Mouse (Mus musculus) frontal cortex, postnatal 14 days (tissue): ENCODE results near the gene Olfr1347.
"Not testable (repeated sequence)": the region's sequence is repeated elsewhere in the genome, so short reads cannot be mapped to it uniquely, and the experiment has no call there.

Source experiments
- DNase-seq, 2 experiments: peaks; one replicate each; pipeline ENCODE4 v3.0.0; 2022; ENCODE audit warnings: low spot score in 2 of 2

Olfr1347 gene

DNA sequence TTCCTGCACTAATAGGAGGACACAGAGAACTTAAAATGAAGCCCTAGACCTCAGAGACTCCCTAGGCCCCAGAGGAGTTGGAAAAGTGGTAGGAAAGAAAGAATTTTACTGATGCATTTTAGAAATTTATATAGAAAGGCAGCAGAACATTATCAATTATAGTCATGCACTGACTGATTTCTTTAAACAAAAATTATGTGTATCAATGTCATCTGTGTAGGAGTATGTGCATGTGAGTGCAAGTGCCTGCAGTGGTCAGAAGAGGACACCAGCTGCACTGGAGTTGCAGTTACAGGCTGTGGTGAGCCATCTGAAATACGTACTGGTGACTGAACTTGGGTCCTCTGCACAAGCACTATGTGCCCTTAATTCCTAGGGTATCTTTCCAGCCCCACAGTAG lies at the start of gene Olfr1347:
Gene Olfr1347, minus strand, starts transcription at position 101 of the 400 bp plus-strand sequence.
- DNase-seq = no peak

DNA sequence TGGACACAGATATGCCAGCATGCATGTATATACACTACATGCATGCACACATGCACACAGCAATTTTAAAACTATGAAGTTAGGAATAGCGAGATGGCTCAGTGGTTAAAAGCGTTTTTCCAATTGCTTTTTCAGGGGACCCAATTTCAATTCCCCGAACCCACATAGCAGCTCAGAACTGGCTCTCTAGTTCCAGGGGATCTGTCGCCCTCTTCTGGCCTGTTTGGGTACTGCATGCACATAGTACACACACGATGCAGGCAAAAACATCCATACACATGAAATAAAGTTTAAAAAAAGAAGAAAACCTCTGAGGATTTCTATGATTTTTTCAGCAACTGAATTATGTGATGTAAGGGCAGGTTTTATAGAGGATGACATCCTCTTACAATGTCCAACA lies 26.6 kb upstream of the Olfr1347 start:
- DNase-seq = no peak

- DNase-seq = no peak
Observed at GRCm38 (mm10) chr7:6525001-6525400, 25.4 kb upstream of the Olfr1347 start.

DNA sequence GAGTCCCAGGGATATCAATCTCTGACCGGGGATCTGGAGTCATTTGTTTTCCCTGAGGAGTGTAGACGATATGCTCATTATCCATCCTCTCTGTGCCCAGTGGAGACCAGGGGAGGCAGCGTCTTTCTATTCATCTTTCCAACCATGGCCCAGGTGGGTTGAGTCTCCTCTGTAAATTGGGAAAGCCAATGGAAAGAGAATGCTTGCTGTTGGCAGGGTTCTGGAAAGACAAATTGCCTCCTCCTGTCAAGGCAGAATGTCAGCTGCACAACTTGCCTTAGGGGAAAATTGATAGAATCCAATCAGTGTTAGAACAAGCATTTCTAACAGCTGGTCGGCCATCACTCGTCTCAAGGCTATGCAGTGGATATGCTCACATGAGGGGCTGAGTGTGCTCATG lies 23.3 kb upstream of the Olfr1347 start, which contains the start of gene Olfr1349:
Gene Olfr1349, minus strand, starts transcription at position 101 of the 400 bp plus-strand sequence.
- no peak for DNase-seq

GRCm38 (mm10) chr7:6521666-6522065 lies 22.1 kb upstream of the Olfr1347 start:
- DNase-seq = no peak

DNA sequence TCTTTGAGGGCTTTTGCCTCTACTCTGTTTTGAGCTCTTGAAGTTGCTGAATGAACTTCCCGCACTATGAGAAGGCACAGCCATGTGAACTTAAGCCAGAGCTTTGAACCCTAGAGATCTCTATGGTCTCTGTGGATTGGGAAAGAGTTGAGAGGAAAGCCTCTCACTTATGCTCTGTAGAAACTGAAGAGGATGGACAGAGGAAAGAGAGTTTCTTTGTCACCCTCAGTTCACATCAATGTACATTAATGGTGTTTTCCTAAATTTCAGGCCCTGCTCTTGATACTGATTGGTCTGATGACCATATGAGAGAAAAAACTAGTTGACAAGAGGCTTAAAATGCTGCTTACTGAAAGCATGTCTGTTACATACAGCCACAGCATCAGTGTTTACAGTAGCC lies 9.1 kb upstream of the Olfr1347 start, which contains the start of gene Olfr1348:
Gene Olfr1348, minus strand, starts transcription at position 101 of the 400 bp plus-strand sequence.
- DNase-seq = no peak

DNA sequence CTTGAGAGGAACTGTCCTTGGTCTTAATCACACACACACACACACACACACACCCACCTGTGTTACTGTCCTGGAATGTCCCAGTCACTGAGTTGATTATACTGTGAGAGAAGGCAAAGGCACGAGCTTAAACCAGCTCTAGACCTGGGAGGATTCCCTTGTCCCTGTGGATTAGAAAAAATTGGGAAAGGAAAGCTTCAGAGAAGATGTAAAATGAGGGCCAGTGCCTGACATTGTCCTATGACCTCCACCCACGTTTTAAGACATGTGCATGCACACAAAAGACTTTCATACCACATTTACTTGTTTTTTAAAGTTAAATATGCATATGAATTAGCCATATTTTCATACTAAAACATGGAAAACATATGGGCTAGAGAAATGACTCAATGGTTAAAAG lies 12.7 kb downstream of the Olfr1347 start, which contains the start of gene Olfr5:
Gene Olfr5, minus strand, starts transcription at position 101 of the 400 bp plus-strand sequence.
- DNase-seq = no peak

- not testable (repeated sequence) for DNase-seq
Observed at GRCm38 (mm10) chr7:6477633-6478032, 21.9 kb downstream of the Olfr1347 start.

GRCm38 (mm10) chr7:6466951-6467350 lies 32.6 kb downstream of the Olfr1347 start, which contains the start of gene Olfr1346:
TSS of gene Olfr1346 (plus strand) at chr7:6467101.
- DNase-seq = no peak

DNA sequence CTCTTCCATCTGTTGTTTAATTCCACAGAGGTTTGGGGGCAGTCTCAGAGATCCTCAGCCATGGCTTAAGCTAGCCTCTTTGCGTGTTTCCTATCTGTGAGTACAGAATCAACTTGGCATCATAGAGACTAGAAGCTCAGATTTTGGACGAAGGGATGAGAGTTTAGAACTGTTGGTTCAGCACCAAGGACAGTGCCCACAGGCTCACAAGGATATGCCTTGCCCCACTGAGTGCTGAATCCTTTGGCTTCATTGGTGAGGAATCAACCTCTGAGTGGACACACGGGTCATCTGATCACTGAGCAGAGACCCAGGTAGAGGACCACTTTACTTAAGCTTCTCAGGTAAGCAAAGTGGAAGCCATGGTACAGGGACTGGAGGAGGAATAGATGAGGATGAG lies 43.2 kb downstream of the Olfr1347 start:
- no peak for DNase-seq

DNA sequence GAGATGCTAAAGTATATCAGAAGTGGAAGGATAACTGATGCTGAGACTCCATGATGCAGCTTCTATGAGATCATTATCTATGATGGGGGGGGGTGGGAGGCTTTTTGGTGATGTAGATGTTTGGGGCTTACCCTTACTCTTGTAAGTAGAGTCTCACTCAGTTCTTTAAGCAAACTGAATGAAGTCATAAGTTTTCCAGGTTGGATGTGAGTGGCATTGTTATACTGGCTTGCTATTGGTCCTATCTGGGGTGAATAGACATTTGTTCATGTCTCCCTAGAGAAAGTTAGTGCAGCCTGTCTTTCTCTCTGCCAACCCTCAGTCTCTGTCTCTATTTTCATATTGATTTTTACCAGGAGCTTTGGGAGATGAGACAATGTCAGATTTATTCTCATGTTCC lies 43.7 kb downstream of the Olfr1347 start, which contains the start of gene Olfr1336:
Gene Olfr1336, plus strand, starts transcription at position 301 of the 400 bp plus-strand sequence.
- DNase-seq = no peak

DNA sequence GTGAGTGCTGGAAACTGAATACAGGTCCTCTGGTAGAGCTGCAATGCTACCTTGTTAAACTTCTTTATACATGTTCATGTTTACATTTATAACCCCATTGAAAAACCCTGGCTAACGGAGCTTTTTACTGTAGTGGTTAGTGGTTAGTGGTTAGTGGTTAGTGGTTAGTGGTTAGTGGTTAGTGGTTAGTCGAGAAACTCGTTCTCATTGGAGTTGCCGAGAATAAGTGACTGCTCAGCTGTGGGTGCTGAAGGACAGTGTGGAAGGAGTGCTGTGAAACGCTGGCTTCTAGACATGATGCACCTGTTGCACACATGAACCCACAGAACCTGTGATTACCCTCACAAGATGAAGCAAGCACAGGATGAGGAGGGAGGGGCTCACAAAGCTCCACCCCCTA lies 51.8 kb downstream of the Olfr1347 start:
- DNase-seq = no peak

- DNase-seq = no peak
Observed at GRCm38 (mm10) chr7:6441173-6441572, 58.4 kb downstream of the Olfr1347 start.

- no peak for DNase-seq
Observed at GRCm38 (mm10) chr7:6438388-6438787, 61.2 kb downstream of the Olfr1347 start, which contains the start of gene Olfr1344. TSS of gene Olfr1344 (plus strand) at chr7:6438688.
